Mouse (Mus musculus) embryonic facial prominence, embryonic 15.5 days (tissue): ENCODE measurements around the gene Slc24a3. TPM values are rescaled to one million over a fixed set of nuclear protein-coding genes. Genes with fewer than 3 reads are reported as not detected.

Experiments used
- ATAC-seq: fragments of 200-750 bp; cut with Nextera tagmentation; 2 replicates; pipeline ENCODE4 v1.8.0; 2017; ENCODE audit warnings: low read depth, moderate TSS enrichment; ENCODE audit not compliant: insufficient number of reproducible peaks, low FRiP score, low TSS enrichment
- H3K27ac ChIP-seq: fragments of 300-500 bp; sonication (generic); replicated peaks from 2 replicates; pipeline ENCODE4 v1.5.1; 2015; ENCODE audit warnings: mild to moderate bottlenecking, inconsistent platforms
- H3K27me3 ChIP-seq: fragments of 300-500 bp; sonication (generic); 2 replicates; pipeline ENCODE4 v1.6.1; 2015; ENCODE audit warnings: inconsistent platforms
- H3K36me3 ChIP-seq: fragments of 300-500 bp; sonication (generic); 2 replicates; pipeline ENCODE4 v1.6.1; 2015; ENCODE audit warnings: mild to moderate bottlenecking, inconsistent platforms
- H3K4me1 ChIP-seq: fragments of 300-500 bp; sonication (generic); 2 replicates; pipeline ENCODE4 v1.6.1; 2015; ENCODE audit warnings: inconsistent platforms
- H3K4me2 ChIP-seq: fragments of 300-500 bp; sonication (generic); replicated peaks from 2 replicates; pipeline ENCODE4 v1.6.1; 2015; ENCODE audit warnings: mild to moderate bottlenecking, inconsistent platforms
- H3K4me3 ChIP-seq: fragments of 300-500 bp; sonication (generic); replicated peaks from 2 replicates; pipeline ENCODE4 v1.5.1; 2015; ENCODE audit warnings: mild to moderate bottlenecking, inconsistent platforms
- H3K9ac ChIP-seq: fragments of 300-500 bp; sonication (generic); 2 replicates; pipeline ENCODE4 v1.6.1; 2015; ENCODE audit warnings: inconsistent platforms
- H3K9me3 ChIP-seq: fragments of 300-500 bp; sonication (generic); replicated peaks from 2 replicates; pipeline ENCODE4 v1.6.1; 2016; ENCODE audit warnings: inconsistent platforms
- WGBS: fragments of 180-500 bp; shearing (Covaris S2); methylation state at CpG from one replicate; pipeline ENCODE4 v1.1.7; 2015; 5-methylcytosine and 5-hydroxymethylcytosine counted together
- polyA plus RNA-seq: library from polyadenylated mRNA; unstranded; fragments of >200 nt; fragmentation: Nextera tagmentation; extraction: Ambion mirVana; gene quantifications from 2 replicates; pipeline ENCODE4 v1.2.1, GENCODE M21; 2015

The Slc24a3 gene
- polyA plus RNA-seq, 1 experiment from 2014 or later = 3.4 TPM

GRCm38 (mm10) chr2:145593649-145594347 is 426.2 kb downstream of the Slc24a3 start:
- no peaks in the 10 kb centered on the region for H3K36me3 ChIP-seq
- no peaks in the 10 kb centered on the region for H3K27me3 ChIP-seq
- no peak for ATAC-seq
- no peak overlapping the region for H3K27ac ChIP-seq
- H3K9ac ChIP-seq = no peak overlapping the region
- no peaks in the 10 kb centered on the region for H3K4me1 ChIP-seq
- H3K4me2 ChIP-seq = no peak overlapping the region
- no peaks in the 10 kb centered on the region for H3K9me3 ChIP-seq
- no peak overlapping the region for H3K4me3 ChIP-seq
- 70% methylated on average over 3 of the region's 3 CpGs for WGBS

- H3K9me3 ChIP-seq = no peaks in the 10 kb centered on the region
- H3K4me3 ChIP-seq = no peak overlapping the region
- no peak overlapping the region for H3K27ac ChIP-seq
- no peaks in the 10 kb centered on the region for H3K27me3 ChIP-seq
- ATAC-seq = no peak
- H3K4me2 ChIP-seq = no peak overlapping the region
- H3K4me1 ChIP-seq = no peaks in the 10 kb centered on the region
- H3K9ac ChIP-seq = no peak overlapping the region
- WGBS = 78% methylated on average over 5 of the region's 5 CpGs
- H3K36me3 ChIP-seq = no peaks in the 10 kb centered on the region
These were observed 430.3 kb downstream of the Slc24a3 start for GRCm38 (mm10) chr2:145597866-145598265.

GRCm38 (mm10) chr2:145607844-145608243 is 440.3 kb downstream of the Slc24a3 start:
- ATAC-seq = no peak
- no peaks in the 10 kb centered on the region for H3K4me1 ChIP-seq
- H3K27me3 ChIP-seq = no peaks in the 10 kb centered on the region
- H3K4me3 ChIP-seq = no peak overlapping the region
- no peaks in the 10 kb centered on the region for H3K9me3 ChIP-seq
- H3K4me2 ChIP-seq = no peak overlapping the region
- H3K36me3 ChIP-seq = no peaks in the 10 kb centered on the region
- WGBS = 70% methylated on average over 5 of the region's 5 CpGs
- H3K9ac ChIP-seq = no peak overlapping the region
- H3K27ac ChIP-seq = no peak overlapping the region

- Histone ChIP-seq H3K4me2 (no peak overlapping the region), H3K9me3 (no peaks in the 10 kb centered on the region), H3K27me3 (no peaks in the 10 kb centered on the region), H3K27ac (no peak overlapping the region), H3K9ac (no peak overlapping the region), H3K4me3 (no peak overlapping the region), H3K36me3 (no peaks in the 10 kb centered on the region), H3K4me1 (no peaks in the 10 kb centered on the region)
- 38% methylated on average over 15 of the region's 15 CpGs for WGBS
- no peak for ATAC-seq
These were observed 443.5 kb downstream of the Slc24a3 start for GRCm38 (mm10) chr2:145610796-145611705.

- H3K36me3 ChIP-seq = no peaks in the 10 kb centered on the region
- no peak overlapping the region for H3K4me2 ChIP-seq
- WGBS = 65% methylated on average over 8 of the region's 8 CpGs
- H3K27me3 ChIP-seq = no peaks in the 10 kb centered on the region
- no peak for ATAC-seq
- H3K9me3 ChIP-seq = no peaks in the 10 kb centered on the region
- no peak overlapping the region for H3K4me3 ChIP-seq
- no peak overlapping the region for H3K9ac ChIP-seq
- no peak overlapping the region for H3K27ac ChIP-seq
- H3K4me1 ChIP-seq = no peaks in the 10 kb centered on the region
These were observed 445.4 kb downstream of the Slc24a3 start for GRCm38 (mm10) chr2:145612937-145613336.

- Histone ChIP-seq H3K27ac (no peak overlapping the region), H3K9me3 (no peaks in the 10 kb centered on the region), H3K27me3 (no peaks in the 10 kb centered on the region), H3K9ac (no peak overlapping the region), H3K4me1 (no peaks in the 10 kb centered on the region), H3K36me3 (no peaks in the 10 kb centered on the region), H3K4me3 (no peak overlapping the region), H3K4me2 (no peak overlapping the region)
- 49% methylated on average over 8 of the region's 8 CpGs for WGBS
- ATAC-seq = no peak
These were observed 446.2 kb downstream of the Slc24a3 start for GRCm38 (mm10) chr2:145613705-145614104.

GRCm38 (mm10) chr2:145619688-145620087 is 452.1 kb downstream of the Slc24a3 start:
- H3K9ac ChIP-seq = no peak overlapping the region
- H3K9me3 ChIP-seq = no peaks in the 10 kb centered on the region
- no peak overlapping the region for H3K4me2 ChIP-seq
- WGBS = 66% methylated on average over 4 of the region's 4 CpGs
- H3K27me3 ChIP-seq = no peaks in the 10 kb centered on the region
- no peak overlapping the region for H3K4me3 ChIP-seq
- H3K36me3 ChIP-seq = no peaks in the 10 kb centered on the region
- no peak overlapping the region for H3K27ac ChIP-seq
- no peaks in the 10 kb centered on the region for H3K4me1 ChIP-seq
- ATAC-seq = no peak

- no peak overlapping the region for H3K4me2 ChIP-seq
- H3K9me3 ChIP-seq = no peaks in the 10 kb centered on the region
- H3K4me3 ChIP-seq = no peak overlapping the region
- no peaks in the 10 kb centered on the region for H3K36me3 ChIP-seq
- no peak overlapping the region for H3K27ac ChIP-seq
- H3K4me1 ChIP-seq = no peaks in the 10 kb centered on the region
- no peak overlapping the region for H3K9ac ChIP-seq
- ATAC-seq = no peak
- no peaks in the 10 kb centered on the region for H3K27me3 ChIP-seq
These were observed 453.2 kb downstream of the Slc24a3 start for GRCm38 (mm10) chr2:145620709-145621108.

GRCm38 (mm10) chr2:145621119-145621518 is 453.6 kb downstream of the Slc24a3 start:
- Histone ChIP-seq H3K4me1 (no peaks in the 10 kb centered on the region), H3K27ac (no peak overlapping the region), H3K27me3 (no peaks in the 10 kb centered on the region), H3K4me3 (no peak overlapping the region), H3K9ac (no peak overlapping the region), H3K9me3 (no peaks in the 10 kb centered on the region), H3K36me3 (no peaks in the 10 kb centered on the region), H3K4me2 (no peak overlapping the region)
- 49% methylated on average over 9 of the region's 9 CpGs for WGBS
- ATAC-seq = no peak

GRCm38 (mm10) chr2:145631123-145631798 is 463.7 kb downstream of the Slc24a3 start:
- H3K27me3 ChIP-seq = no peaks in the 10 kb centered on the region
- H3K4me1 ChIP-seq = peaks cover 14% of the 10 kb centered on the region
- H3K9me3 ChIP-seq = no peaks in the 10 kb centered on the region
- H3K9ac ChIP-seq = no peak overlapping the region
- no peak overlapping the region for H3K4me2 ChIP-seq
- no peaks in the 10 kb centered on the region for H3K36me3 ChIP-seq
- no peak overlapping the region for H3K27ac ChIP-seq
- no peak for ATAC-seq
- H3K4me3 ChIP-seq = no peak overlapping the region
- WGBS = 59% methylated on average over 6 of the region's 6 CpGs

GRCm38 (mm10) chr2:145631799-145632174 is 464.2 kb downstream of the Slc24a3 start:
- H3K4me1 ChIP-seq = peaks cover 14% of the 10 kb centered on the region
- no peak overlapping the region for H3K9ac ChIP-seq
- no peaks in the 10 kb centered on the region for H3K27me3 ChIP-seq
- no peaks in the 10 kb centered on the region for H3K9me3 ChIP-seq
- ATAC-seq = no peak
- no peak overlapping the region for H3K4me2 ChIP-seq
- no peak overlapping the region for H3K4me3 ChIP-seq
- WGBS = 29% methylated on average over 4 of the region's 4 CpGs
- H3K27ac ChIP-seq = no peak overlapping the region
- no peaks in the 10 kb centered on the region for H3K36me3 ChIP-seq
